Mouse (Mus musculus) embryo, embryonic 9.5 days (tissue): ENCODE results near the gene Zfhx3.
"Not testable (repeated sequence)": the region's sequence is repeated elsewhere in the genome, so short reads cannot be mapped to it uniquely, and the experiment has no call there.

Experiments used
- DNase-seq: peaks from one replicate; pipeline ENCODE4 v3.0.0-alpha.2; 2017; ENCODE audit errors: extremely low spot score

Zfhx3 gene

GRCm38 (mm10) chr8:107941922-107942694 is at the start of gene Zfhx3:
Gene Zfhx3, plus strand, starts transcription at chr8:107942644.
- peak; percentile 9 for DNase-seq

GRCm38 (mm10) chr8:107918984-107919383 is 23.5 kb upstream of the Zfhx3 start:
- DNase-seq = no peak

GRCm38 (mm10) chr8:107926149-107926548 is 16.3 kb upstream of the Zfhx3 start:
- no peak for DNase-seq

GRCm38 (mm10) chr8:107936725-107937124 is 5.7 kb upstream of the Zfhx3 start:
- DNase-seq = no peak

GRCm38 (mm10) chr8:107938231-107938630 is 4.2 kb upstream of the Zfhx3 start:
- not testable (repeated sequence) for DNase-seq

GRCm38 (mm10) chr8:107940181-107940580 is 2.3 kb upstream of the Zfhx3 start:
- DNase-seq = no peak

- DNase-seq = peak; percentile 42
These were observed 487 bp downstream of the Zfhx3 start for GRCm38 (mm10) chr8:107942752-107943510.

GRCm38 (mm10) chr8:107943550-107944348 is 1.3 kb downstream of the Zfhx3 start:
- no peak for DNase-seq

GRCm38 (mm10) chr8:107944676-107945600 is 2.5 kb downstream of the Zfhx3 start:
- peak; percentile 45 for DNase-seq

- no peak for DNase-seq
These were observed 4.4 kb downstream of the Zfhx3 start for GRCm38 (mm10) chr8:107946888-107947287.

- no peak for DNase-seq
These were observed 13.4 kb downstream of the Zfhx3 start for GRCm38 (mm10) chr8:107955887-107956286.

- no peak for DNase-seq
These were observed 15.1 kb downstream of the Zfhx3 start for GRCm38 (mm10) chr8:107957566-107957965.

GRCm38 (mm10) chr8:107960466-107960865 is 18.0 kb downstream of the Zfhx3 start:
- DNase-seq = no peak

- DNase-seq = no peak
These were observed 18.4 kb downstream of the Zfhx3 start for GRCm38 (mm10) chr8:107960878-107961277.

- DNase-seq = no peak
These were observed 29.8 kb downstream of the Zfhx3 start for GRCm38 (mm10) chr8:107972198-107972597.

GRCm38 (mm10) chr8:107974451-107974850 is 32.0 kb downstream of the Zfhx3 start:
- no peak for DNase-seq

GRCm38 (mm10) chr8:107978247-107978646 is 35.8 kb downstream of the Zfhx3 start:
- DNase-seq = no peak

- no peak for DNase-seq
These were observed 38.2 kb downstream of the Zfhx3 start for GRCm38 (mm10) chr8:107980618-107981017.

GRCm38 (mm10) chr8:107986629-107987028 is 44.2 kb downstream of the Zfhx3 start:
- DNase-seq = no peak

- DNase-seq = no peak
These were observed 56.4 kb downstream of the Zfhx3 start for GRCm38 (mm10) chr8:107998874-107999273.

GRCm38 (mm10) chr8:108011516-108011915 is 69.1 kb downstream of the Zfhx3 start:
- no peak for DNase-seq
